Mouse (Mus musculus) midbrain, postnatal 0 days (tissue): ENCODE data around the gene Ankdd1a. TPM values are rescaled to one million over a fixed set of nuclear protein-coding genes. Genes with fewer than 3 reads are reported as not detected.

Experiments used
- ATAC-seq: fragments of 200-750 bp; cut with Nextera tagmentation; 2 replicates; pipeline ENCODE4 v1.8.0; 2017; ENCODE audit warnings: moderate number of reproducible peaks, mild to moderate bottlenecking, moderate TSS enrichment, moderate library complexity; ENCODE audit not compliant: low FRiP score
- DNase-seq: peaks from one replicate; pipeline ENCODE4 v3.0.0-alpha.2; 2015; ENCODE audit warnings: low spot score
- H3K27ac ChIP-seq: fragments of 300-500 bp; sonication (generic); 2 replicates; pipeline ENCODE4 v1.5.1; 2014; ENCODE audit warnings: low read depth, mild to moderate bottlenecking, low read length, mixed read lengths
- H3K27me3 ChIP-seq: fragments of 300-500 bp; sonication (generic); 2 replicates; pipeline ENCODE4 v1.6.1; 2014; ENCODE audit warnings: low read length, control low read depth, mixed read lengths; ENCODE audit not compliant: insufficient read depth
- H3K36me3 ChIP-seq: fragments of 300-500 bp; sonication (generic); 2 replicates; pipeline ENCODE4 v1.6.1; 2014; ENCODE audit warnings: low read length, control low read depth, mixed read lengths; ENCODE audit not compliant: insufficient read depth
- H3K4me1 ChIP-seq: fragments of 300-500 bp; sonication (generic); 2 replicates; pipeline ENCODE4 v1.6.1; 2014; ENCODE audit warnings: mild to moderate bottlenecking, control low read depth, antibody characterized with exemption, low read length, mixed read lengths; ENCODE audit not compliant: insufficient read depth
- H3K4me2 ChIP-seq: fragments of 300-500 bp; sonication (generic); 2 replicates; pipeline ENCODE4 v1.6.1; 2014; ENCODE audit warnings: low read depth, mild to moderate bottlenecking, low read length, mixed read lengths; ENCODE audit not compliant: poor library complexity, severe bottlenecking
- H3K4me3 ChIP-seq: fragments of 300-500 bp; sonication (generic); 2 replicates; pipeline ENCODE4 v1.5.1; 2014; ENCODE audit warnings: low read depth, mild to moderate bottlenecking, low read length, moderate library complexity
- H3K9ac ChIP-seq: fragments of 300-500 bp; sonication (generic); replicated peaks from 2 replicates; pipeline ENCODE4 v1.6.1; 2014; ENCODE audit warnings: mild to moderate bottlenecking, low read length, moderate library complexity, mixed read lengths; ENCODE audit not compliant: poor library complexity, severe bottlenecking
- H3K9me3 ChIP-seq: fragments of 300-500 bp; sonication (generic); 2 replicates; pipeline ENCODE4 v1.6.1; 2016; ENCODE audit warnings: low read length, control low read depth
- CTCF ChIP-seq: IDR thresholded peaks from 2 replicates; pipeline ENCODE4 v1.5.1; 2016; ENCODE audit warnings: antibody characterized with exemption, mild to moderate bottlenecking
- WGBS: fragments of 180-500 bp; shearing (Covaris S2); extraction: QIAGEN DNeasy Blood & Tissue Kit; methylation state at CpG from one replicate; pipeline ENCODE4 v1.1.7; 2014; 5-methylcytosine and 5-hydroxymethylcytosine counted together
- polyA plus RNA-seq: library from polyadenylated mRNA; unstranded; fragments of >200 nt; fragmentation: Nextera tagmentation; extraction: Ambion mirVana; gene quantifications from 2 replicates; pipeline ENCODE4 v1.2.1, GENCODE M21; 2015
- total RNA-seq: library from RNA; depleted of rRNA; stranded (reverse); fragments of >200 nt; gene quantifications from 2 replicates; pipeline ENCODE4 v1.2.3, GENCODE M21; 2014

Ankdd1a gene
- total and polyA plus RNA-seq, 2 experiments from 2014 or later, result 1.4 to 5.4 TPM

DNA sequence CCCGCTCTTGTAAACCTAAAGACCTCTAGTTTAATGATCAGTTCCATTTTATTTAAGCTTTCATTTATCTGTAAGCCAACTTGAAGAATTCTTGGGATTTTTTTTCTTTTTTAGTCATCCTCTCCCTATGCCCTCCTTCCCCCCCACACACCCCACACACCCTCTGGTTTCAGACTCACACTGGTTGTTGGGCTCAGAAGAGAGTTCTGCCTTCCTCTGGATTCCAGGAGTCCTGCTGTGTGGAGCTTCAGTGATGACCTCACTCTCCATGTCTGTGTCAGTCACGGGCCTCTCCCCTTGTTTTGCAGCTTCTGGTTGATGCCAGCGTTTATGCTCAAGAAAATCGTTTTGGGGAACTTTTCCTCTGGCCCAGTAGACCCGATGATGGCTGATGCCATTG lies 39.9 kb downstream of the Ankdd1a start:
- no peaks in the 10 kb centered on the region for H3K4me1 ChIP-seq
- no peak for DNase-seq
- no peak for ATAC-seq
- no peaks in the 10 kb centered on the region for H3K9me3 ChIP-seq
- H3K27ac ChIP-seq, result no peak overlapping the region
- no peak overlapping the region for H3K4me3 ChIP-seq
- H3K27me3 ChIP-seq, result no peaks in the 10 kb centered on the region
- peaks cover 66% of the 10 kb centered on the region for H3K36me3 ChIP-seq
- 84% methylated on average over 5 of the region's 5 CpGs for whole genome bisulfite sequencing
- TF ChIP-seq CTCF, result no peak
- no peak overlapping the region for H3K9ac ChIP-seq
- H3K4me2 ChIP-seq, result no peak overlapping the region

DNA sequence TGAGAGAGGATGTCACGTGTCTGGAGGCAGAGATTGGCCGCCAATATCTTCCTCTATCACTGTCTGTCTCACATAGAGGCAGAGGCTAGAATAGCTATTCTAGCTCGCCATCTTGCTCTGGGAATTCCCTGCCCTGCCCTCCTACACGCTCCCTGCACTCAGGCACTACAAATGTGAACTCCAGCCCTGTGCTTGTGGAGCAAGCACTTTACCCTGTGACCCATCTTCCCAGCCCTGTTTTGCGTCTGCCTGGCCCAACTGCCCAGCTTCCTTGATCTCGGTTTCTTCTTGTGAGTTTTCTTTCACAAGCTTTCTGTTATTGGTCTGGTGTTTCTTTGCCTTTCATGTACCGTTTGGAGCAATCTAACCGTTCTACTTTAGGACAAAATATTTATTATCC lies 40.8 kb downstream of the Ankdd1a start:
- ATAC-seq (no peak), DNase-seq (no peak)
- Histone ChIP-seq H3K27ac (no peak overlapping the region), H3K9ac (no peak overlapping the region), H3K36me3 (peaks cover 63% of the 10 kb centered on the region), H3K27me3 (no peaks in the 10 kb centered on the region), H3K4me2 (no peak overlapping the region), H3K4me1 (no peaks in the 10 kb centered on the region), H3K9me3 (no peaks in the 10 kb centered on the region), H3K4me3 (no peak overlapping the region)
- TF ChIP-seq CTCF, result no peak
- WGBS, result 88% methylated on average over 8 of the region's 8 CpGs

DNA sequence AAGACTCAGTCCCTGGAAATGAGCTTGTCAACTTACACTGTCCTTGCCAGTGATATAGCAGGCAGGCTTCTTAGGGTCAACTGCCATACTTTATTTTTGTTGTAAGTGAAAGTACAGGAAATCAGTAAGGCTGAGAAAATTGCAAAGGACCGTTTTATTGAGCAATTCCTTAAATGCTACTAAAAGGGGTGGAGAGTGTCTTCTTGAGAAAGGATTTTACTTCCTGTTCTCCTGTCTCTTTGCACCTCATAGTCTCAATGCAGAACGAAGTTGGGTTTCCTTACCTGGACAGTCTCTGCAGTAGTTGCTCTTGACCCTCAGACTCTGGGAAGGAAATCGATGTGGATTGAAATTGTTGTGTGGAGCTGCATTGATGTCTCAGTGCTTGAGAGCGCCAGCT lies 47.2 kb downstream of the Ankdd1a start:
- Histone ChIP-seq H3K4me1 (no peaks in the 10 kb centered on the region), H3K9ac (no peak overlapping the region), H3K36me3 (peaks cover 41% of the 10 kb centered on the region), H3K9me3 (no peaks in the 10 kb centered on the region), H3K4me3 (no peak overlapping the region), H3K27ac (no peak overlapping the region), H3K4me2 (no peak overlapping the region), H3K27me3 (no peaks in the 10 kb centered on the region)
- 89% methylated on average over 4 of the region's 4 CpGs for WGBS
- DNase-seq, result no peak
- ATAC-seq, result no peak
- no peak for TF ChIP-seq CTCF

DNA sequence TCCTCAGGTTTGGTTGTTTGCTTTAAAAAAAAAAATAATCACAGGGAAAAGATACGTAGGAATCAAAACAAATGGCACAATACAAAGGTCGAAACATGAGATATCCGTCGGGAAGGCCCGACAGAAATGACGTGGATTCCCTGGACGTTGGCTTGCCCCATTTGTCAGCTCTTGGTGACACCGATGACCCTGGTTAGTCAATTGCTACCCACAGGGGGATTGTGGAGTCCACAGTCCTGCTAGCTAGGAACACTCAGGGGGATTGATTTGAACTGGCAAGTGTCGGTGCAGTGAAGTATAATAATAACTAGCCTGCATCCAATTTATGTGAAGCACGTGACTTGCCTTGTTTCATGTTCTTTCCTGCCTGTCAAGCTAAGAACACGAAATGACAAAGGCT lies 52.3 kb downstream of the Ankdd1a start:
- WGBS, result 70% methylated on average over 11 of the region's 11 CpGs
- Histone ChIP-seq H3K4me3 (no peak overlapping the region), H3K4me2 (no peak overlapping the region), H3K36me3 (peaks cover 32% of the 10 kb centered on the region), H3K9me3 (no peaks in the 10 kb centered on the region), H3K4me1 (peaks cover 1% of the 10 kb centered on the region; the same call in 1 of the 2 replicates), H3K27me3 (no peaks in the 10 kb centered on the region), H3K9ac (no peak overlapping the region), H3K27ac (no peak overlapping the region)
- no peak for ATAC-seq
- DNase-seq, result no peak
- no peak for TF ChIP-seq CTCF

GRCm38 (mm10) chr9:65465241-65465640 lies 54.8 kb downstream of the Ankdd1a start:
- Histone ChIP-seq H3K27ac (no peak overlapping the region), H3K4me3 (no peak overlapping the region), H3K9me3 (no peaks in the 10 kb centered on the region), H3K36me3 (peaks cover 24% of the 10 kb centered on the region), H3K4me1 (peaks cover 6% of the 10 kb centered on the region), H3K4me2 (no peak overlapping the region), H3K9ac (no peak overlapping the region), H3K27me3 (no peaks in the 10 kb centered on the region)
- no peak for DNase-seq
- no peak for ATAC-seq
- TF ChIP-seq CTCF, result no peak
- 98% methylated on average over 2 of the region's 2 CpGs for WGBS

DNA sequence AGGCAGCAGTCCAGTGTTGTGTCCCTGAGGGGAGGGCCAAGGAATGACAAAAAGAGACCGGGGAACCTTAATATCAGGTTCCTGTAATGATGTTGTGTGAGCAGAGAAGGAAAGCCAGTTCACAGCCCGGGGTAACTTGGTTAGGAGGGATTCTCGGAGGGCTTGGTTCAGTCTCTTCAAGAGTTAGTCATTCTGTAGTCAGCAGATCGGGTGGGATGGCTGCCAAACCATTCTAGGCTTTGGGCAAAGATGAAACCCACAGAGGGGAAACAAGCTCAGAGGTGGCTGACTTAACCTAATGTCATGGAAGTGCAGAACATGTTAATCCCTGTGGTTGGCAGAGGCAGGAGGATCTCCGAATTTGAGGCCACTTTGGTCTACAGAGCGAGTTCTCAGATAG lies 55.8 kb downstream of the Ankdd1a start:
- 93% methylated on average over 6 of the region's 6 CpGs for WGBS
- ATAC-seq (no peak), DNase-seq (no peak)
- no peak overlapping the region for H3K9ac ChIP-seq
- no peak overlapping the region for H3K4me2 ChIP-seq
- no peak overlapping the region for H3K4me3 ChIP-seq
- no peak overlapping the region for H3K27ac ChIP-seq
- no peaks in the 10 kb centered on the region for H3K27me3 ChIP-seq
- peaks cover 14% of the 10 kb centered on the region; the same call in 1 of the 2 replicates for H3K36me3 ChIP-seq
- no peak for TF ChIP-seq CTCF
- peaks cover 6% of the 10 kb centered on the region for H3K4me1 ChIP-seq
- no peaks in the 10 kb centered on the region for H3K9me3 ChIP-seq
